Mouse (Mus musculus): ENCODE results near the gene Agbl1.
"Not testable (repeated sequence)": the region's sequence is repeated elsewhere in the genome, so short reads cannot be mapped to it uniquely, and the experiment has no call there.

Agbl1 gene

DNA sequence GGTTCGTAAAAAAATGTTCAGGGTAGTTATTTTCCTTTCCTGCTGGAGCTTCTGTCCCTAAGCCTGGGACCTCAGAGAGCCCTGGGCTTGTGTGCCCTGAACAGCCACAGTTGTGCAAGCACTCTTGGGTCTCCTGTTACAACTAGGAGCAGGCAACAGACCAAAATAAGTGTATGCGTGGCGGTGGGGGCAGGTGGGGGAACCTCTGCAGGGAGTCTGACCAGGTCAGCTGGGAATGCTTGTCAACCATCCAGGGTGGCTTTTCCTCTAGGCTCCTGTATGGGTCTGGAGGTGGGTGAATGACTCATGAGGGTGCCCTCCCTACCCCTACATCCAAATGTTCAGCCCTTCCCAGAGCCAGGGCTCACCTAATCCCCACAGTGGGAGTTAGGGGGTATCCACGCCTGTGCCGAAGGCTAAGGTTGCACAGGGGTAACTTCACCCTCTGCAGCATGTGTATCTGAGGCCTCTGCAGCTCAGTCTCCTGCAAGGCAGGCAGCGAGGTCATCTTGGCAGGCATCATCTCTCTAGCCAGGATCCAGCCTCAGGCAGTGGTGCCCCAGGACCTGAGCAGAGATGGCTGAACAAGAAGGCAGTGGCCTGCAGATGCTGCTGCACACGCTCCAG lies at the start of gene Agbl1:
Gene Agbl1, plus strand, starts transcription at position 577 of the 627 bp plus-strand sequence.
- in situ Hi-C loops (cut with MboI; ENCODE audit: unreplicated experiment in 2 of 2): no loop called here

- in situ Hi-C loops (cut with MboI; ENCODE audit: unreplicated experiment in 2 of 2): no loop called here
Measured at GRCm38 (mm10) chr7:76185005-76185658, 44.6 kb upstream of the Agbl1 start.

GRCm38 (mm10) chr7:76185681-76186121 lies 44.0 kb upstream of the Agbl1 start:
- in situ Hi-C loops (cut with MboI; ENCODE audit: unreplicated experiment in 2 of 2): no loop called here

GRCm38 (mm10) chr7:76218546-76218945 lies 11.1 kb upstream of the Agbl1 start:
- in situ Hi-C loops (cut with MboI; ENCODE audit: unreplicated experiment in 2 of 2): no loop called here

DNA sequence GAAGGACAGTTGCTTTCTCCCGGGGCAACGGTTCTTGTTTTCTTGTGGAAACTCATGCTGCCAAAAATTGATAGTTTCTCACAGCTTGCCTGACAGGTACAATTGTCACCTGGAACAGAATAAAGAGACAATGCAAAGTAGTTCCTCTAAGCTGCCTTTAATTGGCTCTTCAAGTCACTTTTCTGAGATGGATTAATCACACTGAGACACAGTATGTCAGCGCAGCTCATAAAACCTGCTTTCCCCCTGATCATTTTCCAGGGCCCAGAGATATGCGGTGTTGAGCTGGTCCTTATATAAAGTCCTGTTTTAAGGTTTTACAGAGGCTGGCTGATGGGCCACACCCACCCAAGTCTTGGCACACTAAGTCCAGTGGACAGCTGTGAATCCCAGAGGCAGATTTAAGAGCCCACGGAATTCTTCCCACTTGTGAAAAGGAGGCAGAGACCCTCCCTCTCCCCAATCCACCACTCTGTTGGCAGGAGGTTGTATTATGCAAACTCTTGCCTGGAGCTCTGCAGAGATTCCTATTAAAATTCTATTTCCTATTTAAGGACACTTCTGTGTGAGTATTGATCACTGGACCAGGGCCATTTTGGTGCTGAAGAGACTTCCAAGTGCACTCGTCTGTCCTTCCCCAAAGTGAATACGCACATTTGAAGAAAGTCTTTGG lies 9.8 kb upstream of the Agbl1 start:
- in situ Hi-C loops (cut with MboI; ENCODE audit: unreplicated experiment in 2 of 2): no loop called here

GRCm38 (mm10) chr7:76222691-76223090 lies 7.0 kb upstream of the Agbl1 start:
- in situ Hi-C loops (cut with MboI; ENCODE audit: unreplicated experiment in 2 of 2): no loop called here

- in situ Hi-C loops (cut with MboI; ENCODE audit: unreplicated experiment in 2 of 2): no loop called here
Measured at GRCm38 (mm10) chr7:76228881-76229280, 806 bp upstream of the Agbl1 start.

DNA sequence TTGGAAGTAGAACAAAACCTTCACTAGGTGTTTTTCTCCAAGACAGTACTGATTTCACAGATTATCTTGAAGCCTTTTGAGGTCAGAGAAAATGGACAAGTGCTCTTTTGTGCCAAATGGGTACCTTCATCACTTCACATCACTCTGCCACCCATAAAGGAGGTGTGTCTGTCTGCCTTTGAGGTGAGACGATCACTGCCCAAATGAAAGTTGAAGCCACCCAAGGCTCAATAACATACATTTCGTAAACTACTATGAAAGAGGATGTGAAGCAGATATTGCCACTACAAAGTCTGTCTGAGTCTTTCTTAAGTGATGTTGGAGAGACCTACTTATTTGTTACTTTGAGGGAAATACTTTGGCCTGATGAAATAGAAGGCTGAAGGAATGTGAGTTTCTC lies 4.6 kb downstream of the Agbl1 start:
- in situ Hi-C loops (cut with MboI; ENCODE audit: unreplicated experiment in 2 of 2): no loop called here

- in situ Hi-C loops (cut with MboI; ENCODE audit: unreplicated experiment in 2 of 2): no loop called here
Measured at GRCm38 (mm10) chr7:76237497-76237896, 7.8 kb downstream of the Agbl1 start.

DNA sequence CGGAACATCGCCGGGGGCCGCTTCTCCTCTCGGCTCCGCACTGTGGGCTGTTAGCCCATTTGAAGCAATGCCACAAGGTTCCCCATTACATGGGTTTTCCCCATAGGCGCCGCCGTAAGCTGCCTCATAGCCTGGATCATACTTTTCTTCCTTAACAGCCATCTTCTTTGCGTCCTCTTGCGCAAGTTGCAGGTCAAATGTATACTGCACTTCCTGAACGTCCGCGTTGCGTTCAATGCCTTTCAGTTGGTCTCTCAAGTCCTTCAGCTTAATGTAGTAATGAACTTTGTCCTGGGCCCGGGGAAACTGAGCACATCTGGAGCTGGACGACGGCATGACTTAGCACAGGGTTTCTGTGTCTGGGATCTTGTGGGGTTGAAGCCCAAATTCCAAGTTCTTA lies 15.2 kb downstream of the Agbl1 start:
- in situ Hi-C loops (cut with MboI; ENCODE audit: unreplicated experiment in 2 of 2): not testable (repeated sequence)

DNA sequence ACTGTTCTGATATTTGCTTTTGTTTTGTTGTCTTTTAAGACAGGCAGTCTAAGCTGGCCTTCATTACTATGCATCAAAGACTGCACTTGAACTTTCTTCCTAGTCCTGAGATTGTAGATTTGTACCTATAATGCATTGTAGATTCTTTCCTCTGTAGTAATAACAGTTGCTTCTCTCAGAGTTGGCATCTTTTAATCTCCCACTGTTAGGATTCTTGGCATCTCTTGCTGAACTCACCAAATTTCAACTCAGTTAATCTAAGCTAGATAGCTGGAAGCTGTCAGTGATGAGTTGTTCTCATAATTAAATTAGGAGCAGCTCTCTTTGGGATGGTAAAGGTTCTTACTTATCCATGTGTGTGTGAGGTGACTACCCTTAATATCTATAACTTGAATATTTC lies 45.4 kb downstream of the Agbl1 start:
- in situ Hi-C loops (cut with MboI; ENCODE audit: unreplicated experiment in 2 of 2): no loop called here

- in situ Hi-C loops (cut with MboI; ENCODE audit: unreplicated experiment in 2 of 2): no loop called here
Measured at GRCm38 (mm10) chr7:76282831-76283230, 53.1 kb downstream of the Agbl1 start.

DNA sequence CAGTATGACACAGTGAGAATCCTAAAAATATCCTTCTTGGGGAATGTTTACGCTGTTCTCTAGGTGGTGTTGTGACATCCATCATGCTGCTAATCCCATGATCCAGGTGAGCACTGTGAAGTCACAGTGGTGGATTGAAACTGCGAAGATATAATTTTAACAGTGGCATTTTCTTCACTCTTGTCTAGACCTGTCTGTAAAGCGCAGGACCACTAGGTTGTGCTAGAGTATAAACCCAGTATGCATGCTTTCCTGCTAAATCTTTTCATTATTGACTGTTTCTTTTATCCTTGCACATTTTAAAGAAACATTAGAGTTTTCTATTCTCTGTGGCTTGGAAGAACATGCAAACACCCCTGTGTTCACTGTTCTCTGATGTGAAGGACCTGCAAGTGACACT lies 57.8 kb downstream of the Agbl1 start:
- in situ Hi-C loops (cut with MboI; ENCODE audit: unreplicated experiment in 2 of 2): no loop called here

DNA sequence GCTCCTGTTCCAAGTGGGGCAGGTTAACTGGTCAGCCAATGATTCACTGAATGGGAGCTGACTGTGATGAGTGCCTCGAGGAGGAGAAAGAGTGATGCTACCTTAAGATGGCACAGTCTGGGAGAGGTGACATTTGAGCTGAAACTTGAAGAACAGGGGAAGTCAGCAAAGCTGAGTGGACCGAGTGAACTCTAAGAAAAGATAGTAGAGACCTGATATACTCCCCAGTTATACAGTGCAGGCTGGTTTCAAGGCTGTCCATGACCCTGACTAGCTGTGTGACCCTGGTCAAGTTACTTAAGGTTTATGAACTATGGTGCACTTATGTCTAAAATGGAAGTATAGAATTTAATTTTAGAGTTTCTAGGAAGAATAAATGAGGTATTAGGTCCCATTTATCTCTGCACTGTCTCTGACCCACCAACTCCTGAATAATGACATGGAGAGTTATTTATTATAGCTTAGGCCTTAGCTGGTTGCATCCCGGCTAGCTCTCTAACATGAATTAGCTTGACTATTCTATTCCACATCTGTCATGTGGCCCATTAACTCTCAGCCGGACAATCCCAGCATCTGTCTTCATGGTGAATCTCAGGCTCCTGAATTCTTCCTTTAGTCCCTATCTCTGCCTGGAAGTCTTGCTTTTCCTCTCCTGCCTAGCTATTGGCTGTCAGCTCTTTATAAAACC lies 92.3 kb downstream of the Agbl1 start:
- in situ Hi-C loops (cut with MboI; ENCODE audit: unreplicated experiment in 2 of 2): no loop called here

DNA sequence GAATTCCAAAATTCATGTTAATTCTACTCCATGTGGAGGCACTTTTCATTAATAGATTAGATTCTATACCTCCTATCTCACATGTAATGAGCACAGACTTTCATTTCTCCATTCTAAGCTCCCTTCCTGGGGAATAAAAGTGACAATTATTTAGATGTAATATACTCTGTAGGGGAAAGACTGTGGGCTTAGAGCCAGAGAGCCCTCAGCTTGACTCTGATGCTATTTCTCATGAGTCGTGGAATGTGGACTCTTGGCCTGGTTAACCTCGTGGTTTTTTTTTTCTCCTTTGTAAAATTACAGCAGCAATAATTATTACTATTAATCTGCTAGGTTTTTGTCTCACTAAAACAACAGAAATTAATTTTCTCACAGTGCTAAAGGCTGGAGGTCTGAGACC lies 96.4 kb downstream of the Agbl1 start:
- in situ Hi-C loops (cut with MboI; ENCODE audit: unreplicated experiment in 2 of 2): no loop called here

GRCm38 (mm10) chr7:76339308-76339707 lies 109.6 kb downstream of the Agbl1 start:
- in situ Hi-C loops (cut with MboI; ENCODE audit: unreplicated experiment in 2 of 2): no loop called here

DNA sequence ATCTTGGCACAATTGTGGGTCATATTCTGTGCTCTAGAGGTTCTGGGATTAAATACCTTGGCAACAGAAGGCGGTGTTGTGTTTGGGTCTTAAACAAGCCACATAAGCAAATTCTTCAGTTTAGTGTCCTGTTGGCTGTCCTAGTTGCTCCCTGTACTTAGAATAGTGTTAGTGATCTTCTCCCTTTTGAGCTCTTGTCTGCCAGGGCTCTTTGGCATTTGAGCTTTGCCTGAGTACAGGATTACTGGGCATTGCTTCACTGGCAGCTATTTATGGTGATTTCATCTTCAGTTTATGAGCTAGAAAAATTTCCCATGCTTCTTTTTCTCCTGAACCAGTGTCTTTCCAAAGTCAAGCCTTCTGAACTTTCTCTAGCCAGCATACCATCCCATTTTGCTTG lies 111.9 kb downstream of the Agbl1 start:
- in situ Hi-C loops (cut with MboI; ENCODE audit: unreplicated experiment in 2 of 2): no loop called here

GRCm38 (mm10) chr7:76353469-76353868 lies 123.8 kb downstream of the Agbl1 start:
- in situ Hi-C loops (cut with MboI; ENCODE audit: unreplicated experiment in 2 of 2): loop anchor here in 1 of 2 experiments (25.0 kb wide), 1 partner anchor 416 kb away; no protein-coding TSS in a partner anchor

GRCm38 (mm10) chr7:76354510-76354909 lies 124.8 kb downstream of the Agbl1 start:
- in situ Hi-C loops (cut with MboI; ENCODE audit: unreplicated experiment in 2 of 2): loop anchor here in 1 of 2 experiments (25.0 kb wide), 1 partner anchor 417 kb away; no protein-coding TSS in a partner anchor

- in situ Hi-C loops (cut with MboI; ENCODE audit: unreplicated experiment in 2 of 2): loop anchor here in 1 of 2 experiments (25.0 kb wide), 1 partner anchor 434 kb away; no protein-coding TSS in a partner anchor
Measured at GRCm38 (mm10) chr7:76371269-76371668, 141.6 kb downstream of the Agbl1 start.

DNA sequence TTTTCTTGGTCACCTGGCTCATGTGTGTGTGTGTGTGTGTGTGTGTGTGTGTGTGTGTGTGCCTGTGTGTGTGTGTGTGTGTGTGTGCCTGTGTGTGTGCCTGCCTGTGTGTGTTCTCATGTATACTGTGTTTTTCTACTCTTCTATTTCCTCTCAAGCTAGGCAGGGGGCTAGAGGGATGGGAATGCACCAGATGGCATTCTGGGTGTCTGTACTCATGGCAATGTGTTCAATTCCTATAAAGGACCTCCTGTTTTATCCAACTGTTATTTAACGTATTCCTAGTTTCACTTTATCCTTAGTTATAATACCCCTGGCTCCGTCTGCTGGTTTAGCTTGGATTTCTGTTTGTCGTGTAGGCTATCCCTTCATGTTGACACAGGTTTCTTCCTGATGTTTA lies 149.8 kb downstream of the Agbl1 start:
- in situ Hi-C loops (cut with MboI; ENCODE audit: unreplicated experiment in 2 of 2): no loop called here

Data from v-Abl transformed pro-B cells (cell line).